Mouse (Mus musculus): ENCODE data around the gene Dgki. TPM values are rescaled to one million over a fixed set of nuclear protein-coding genes. Genes with fewer than 3 reads are reported as not detected.
"Not testable (repeated sequence)": the region's sequence is repeated elsewhere in the genome, so short reads cannot be mapped to it uniquely, and the experiment has no call there.

The Dgki gene
- total RNA-seq, 1 experiment from 2014 or later = not detected

- no peak for ATAC-seq (ENCODE audit: extremely low read depth, insufficient number of reproducible peaks, low FRiP score, poor library complexity, severe bottlenecking)
Observed at GRCm38 (mm10) chr6:37197745-37198144, 102.2 kb downstream of the Dgki start.

GRCm38 (mm10) chr6:37196870-37197269 is 103.1 kb downstream of the Dgki start:
- ATAC-seq (ENCODE audit: extremely low read depth, insufficient number of reproducible peaks, low FRiP score, poor library complexity, severe bottlenecking) = no peak

GRCm38 (mm10) chr6:37195766-37196165 is 104.2 kb downstream of the Dgki start:
- no peak for ATAC-seq (ENCODE audit: extremely low read depth, insufficient number of reproducible peaks, low FRiP score, poor library complexity, severe bottlenecking)

GRCm38 (mm10) chr6:37181961-37182360 is 118.0 kb downstream of the Dgki start:
- ATAC-seq (ENCODE audit: extremely low read depth, insufficient number of reproducible peaks, low FRiP score, poor library complexity, severe bottlenecking) = no peak

- no peak for ATAC-seq (ENCODE audit: extremely low read depth, insufficient number of reproducible peaks, low FRiP score, poor library complexity, severe bottlenecking)
Observed at GRCm38 (mm10) chr6:37171149-37171832, 128.7 kb downstream of the Dgki start.

- ATAC-seq (ENCODE audit: extremely low read depth, insufficient number of reproducible peaks, low FRiP score, poor library complexity, severe bottlenecking) = no peak
Observed at GRCm38 (mm10) chr6:37158880-37159279, 141.1 kb downstream of the Dgki start.

GRCm38 (mm10) chr6:37154051-37154450 is 145.9 kb downstream of the Dgki start:
- no peak for ATAC-seq (ENCODE audit: extremely low read depth, insufficient number of reproducible peaks, low FRiP score, poor library complexity, severe bottlenecking)

- ATAC-seq (ENCODE audit: extremely low read depth, insufficient number of reproducible peaks, low FRiP score, poor library complexity, severe bottlenecking) = no peak
Observed at GRCm38 (mm10) chr6:37150483-37150882, 149.5 kb downstream of the Dgki start.

- ATAC-seq (ENCODE audit: extremely low read depth, insufficient number of reproducible peaks, low FRiP score, poor library complexity, severe bottlenecking) = no peak
Observed at GRCm38 (mm10) chr6:37150038-37150437, 149.9 kb downstream of the Dgki start.

GRCm38 (mm10) chr6:37149196-37149595 is 150.8 kb downstream of the Dgki start:
- no peak for ATAC-seq (ENCODE audit: extremely low read depth, insufficient number of reproducible peaks, low FRiP score, poor library complexity, severe bottlenecking)

GRCm38 (mm10) chr6:37147431-37148022 is 152.5 kb downstream of the Dgki start:
- no peak for ATAC-seq (ENCODE audit: extremely low read depth, insufficient number of reproducible peaks, low FRiP score, poor library complexity, severe bottlenecking)

- ATAC-seq (ENCODE audit: extremely low read depth, insufficient number of reproducible peaks, low FRiP score, poor library complexity, severe bottlenecking) = no peak
Observed at GRCm38 (mm10) chr6:37143867-37144163, 156.2 kb downstream of the Dgki start.

GRCm38 (mm10) chr6:37142991-37143866 is 156.8 kb downstream of the Dgki start:
- no peak for ATAC-seq (ENCODE audit: extremely low read depth, insufficient number of reproducible peaks, low FRiP score, poor library complexity, severe bottlenecking)

GRCm38 (mm10) chr6:37138816-37139215 is 161.2 kb downstream of the Dgki start:
- no peak for ATAC-seq (ENCODE audit: extremely low read depth, insufficient number of reproducible peaks, low FRiP score, poor library complexity, severe bottlenecking)

- no peak for ATAC-seq (ENCODE audit: extremely low read depth, insufficient number of reproducible peaks, low FRiP score, poor library complexity, severe bottlenecking)
Observed at GRCm38 (mm10) chr6:37131257-37131656, 168.7 kb downstream of the Dgki start.

GRCm38 (mm10) chr6:37120417-37121154 is 179.4 kb downstream of the Dgki start:
- ATAC-seq (ENCODE audit: extremely low read depth, insufficient number of reproducible peaks, low FRiP score, poor library complexity, severe bottlenecking) = no peak

- ATAC-seq (ENCODE audit: extremely low read depth, insufficient number of reproducible peaks, low FRiP score, poor library complexity, severe bottlenecking) = no peak
Observed at GRCm38 (mm10) chr6:37119205-37119604, 180.8 kb downstream of the Dgki start.

- ATAC-seq (ENCODE audit: extremely low read depth, insufficient number of reproducible peaks, low FRiP score, poor library complexity, severe bottlenecking) = no peak
Observed at GRCm38 (mm10) chr6:37113048-37113447, 186.9 kb downstream of the Dgki start.

- not testable (repeated sequence) for ATAC-seq (ENCODE audit: extremely low read depth, insufficient number of reproducible peaks, low FRiP score, poor library complexity, severe bottlenecking)
Observed at GRCm38 (mm10) chr6:37106236-37106635, 193.7 kb downstream of the Dgki start.

Data from neutrophil, adult 5-6 weeks (primary cell).